Mouse (Mus musculus) large intestine, adult 2 months (tissue): ENCODE data around the gene Scfd1. TPM values are rescaled to one million over a fixed set of nuclear protein-coding genes. Genes with fewer than 3 reads are reported as not detected.

Source experiments
- DNase-seq: peaks from one replicate; pipeline ENCODE4 v3.0.0-alpha.2; 2012; ENCODE audit warnings: low read depth, low spot score
- WGBS: fragments of 180-500 bp; shearing (Covaris S2); methylation state at CpG from one replicate; pipeline ENCODE4 v1.1.7; 2018; 5-methylcytosine and 5-hydroxymethylcytosine counted together
- polyA plus RNA-seq: library from polyadenylated mRNA; depleted of rRNA; stranded (reverse); fragments of >200 nt; gene quantifications from 2 replicates; pipeline ENCODE4 v1.2.3, GENCODE M21; 2012; rRNA removed

Gene Scfd1
- polyA plus RNA-seq, 1 experiment = 13.8 TPM

DNA sequence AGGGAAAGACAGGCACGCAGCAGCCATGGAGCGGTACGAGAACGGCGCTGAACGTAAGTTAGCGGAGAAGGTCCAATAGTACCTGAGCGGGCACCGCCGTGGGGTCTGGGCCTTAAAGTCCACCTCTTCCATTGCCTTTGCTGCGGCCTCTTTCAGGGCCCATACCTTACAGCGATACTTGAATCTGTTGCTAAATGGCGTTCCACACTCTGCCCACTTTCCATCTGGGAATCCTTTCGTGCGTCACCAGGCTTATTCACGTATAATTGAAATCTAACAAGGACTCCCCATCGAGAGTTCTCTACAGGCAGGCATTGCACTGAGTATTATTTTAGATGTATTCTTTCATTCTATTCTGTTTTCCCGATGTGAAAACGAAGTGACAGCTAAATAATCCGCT, 117.3 kb downstream of the Scfd1 start:
- 96% methylated on average over 20 of the region's 20 CpGs for WGBS
- DNase-seq = no peak

Other genes starting within 250 kb of the Scfd1 start
- 1.1 and 1.8 TPM in 2 replicates for gene G2e3, start 29.4 kb upstream of the Scfd1 start, polyA plus RNA-seq
- 0.38 and 0.48 TPM in 2 replicates for gene Coch, start 215.8 kb downstream of the Scfd1 start, polyA plus RNA-seq